Mouse (Mus musculus): ENCODE data around the gene Polr2i.

Polr2i gene

DNA sequence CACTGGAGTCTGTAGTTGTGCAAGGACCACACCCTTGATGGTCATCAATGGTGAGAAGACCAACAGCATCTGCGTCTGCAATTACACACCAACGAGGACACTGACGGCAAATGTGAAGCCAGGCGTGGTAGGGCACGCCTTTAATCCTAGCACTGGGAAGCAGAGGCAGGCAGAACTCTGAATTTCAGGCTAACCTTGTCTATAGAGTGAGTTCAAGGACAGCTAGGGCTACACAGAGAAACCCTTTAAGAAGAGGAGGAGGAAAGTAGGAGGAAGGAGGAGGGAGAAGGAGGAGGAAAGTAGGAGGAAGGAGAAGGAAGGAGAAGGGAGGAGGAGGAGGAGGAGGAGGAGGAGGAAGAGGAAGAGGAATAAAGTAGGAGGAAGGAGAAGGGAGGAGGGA lies 33.8 kb downstream of the Polr2i start:
- peak; percentile 79 for DNase-seq (ENCODE audit: low read depth, low spot score)

DNA sequence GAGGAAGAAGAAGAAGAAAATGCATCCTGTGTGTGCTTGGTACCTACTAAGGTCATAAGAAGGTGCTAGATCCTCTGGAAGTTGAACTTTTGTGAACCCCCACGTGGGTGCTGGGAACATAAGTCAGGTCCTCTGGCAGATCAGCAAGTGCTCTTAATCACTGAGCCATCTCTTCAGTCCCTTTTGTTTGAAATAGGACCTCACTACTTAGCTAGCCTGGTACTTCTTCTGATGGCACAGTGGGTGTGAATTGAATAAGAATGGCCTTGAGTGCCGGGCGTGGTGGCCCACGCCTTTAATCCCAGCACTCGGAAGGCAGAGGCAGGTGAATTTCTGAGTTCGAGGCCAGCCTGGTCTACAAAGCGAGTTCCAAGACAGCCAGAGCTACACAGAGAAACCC lies 34.2 kb downstream of the Polr2i start:
- peak; percentile 99 for DNase-seq (ENCODE audit: low read depth, low spot score)

- DNase-seq (ENCODE audit: low read depth, low spot score): peak; percentile 95
Measured at GRCm38 (mm10) chr7:30266780-30267179, 35.0 kb downstream of the Polr2i start.

DNA sequence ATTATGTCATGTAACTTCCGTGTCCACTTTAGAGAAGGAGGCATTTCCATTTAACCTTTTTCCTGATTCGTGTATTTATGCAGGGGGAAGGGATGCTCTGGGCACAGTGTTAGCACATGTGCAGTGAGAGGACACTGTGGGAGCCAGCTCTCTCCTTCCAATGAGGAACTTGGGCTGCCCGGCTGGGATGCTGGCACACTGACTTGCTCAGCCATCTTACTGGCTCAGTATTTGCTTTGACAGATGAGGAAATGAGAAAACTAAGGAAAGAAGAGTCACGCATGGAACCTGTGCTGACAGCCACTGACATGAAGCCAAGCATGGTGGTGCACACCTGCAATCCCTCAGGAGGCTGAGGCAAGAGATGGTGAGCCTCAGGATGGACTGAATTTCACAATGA lies 37.9 kb downstream of the Polr2i start:
- DNase-seq (ENCODE audit: low read depth, low spot score): no peak

- no peak for DNase-seq (ENCODE audit: low read depth, low spot score)
Measured at GRCm38 (mm10) chr7:30274383-30274782, 42.6 kb downstream of the Polr2i start.

GRCm38 (mm10) chr7:30278911-30279310 lies 47.2 kb downstream of the Polr2i start:
- DNase-seq (ENCODE audit: low read depth, low spot score): no peak

DNA sequence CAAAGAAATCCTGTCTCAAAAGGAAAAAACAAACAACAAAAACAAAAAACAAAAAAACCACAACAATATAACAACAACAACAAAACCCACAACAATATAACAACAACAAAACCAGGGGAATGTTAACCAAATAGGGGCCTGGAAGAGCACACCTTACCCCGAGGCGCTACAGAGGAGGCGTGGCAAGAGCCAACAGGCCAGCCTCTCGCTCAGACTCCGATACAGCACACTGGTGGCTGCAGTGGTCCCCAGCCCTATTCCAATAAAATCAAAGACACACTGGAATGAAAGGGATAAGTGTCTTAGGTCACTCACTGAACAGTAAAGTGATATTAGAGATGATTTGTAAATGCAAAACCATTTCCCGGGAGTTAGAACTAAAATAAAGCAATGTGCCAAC lies 47.8 kb downstream of the Polr2i start:
- peak; percentile 87 for DNase-seq (ENCODE audit: low read depth, low spot score)

DNA sequence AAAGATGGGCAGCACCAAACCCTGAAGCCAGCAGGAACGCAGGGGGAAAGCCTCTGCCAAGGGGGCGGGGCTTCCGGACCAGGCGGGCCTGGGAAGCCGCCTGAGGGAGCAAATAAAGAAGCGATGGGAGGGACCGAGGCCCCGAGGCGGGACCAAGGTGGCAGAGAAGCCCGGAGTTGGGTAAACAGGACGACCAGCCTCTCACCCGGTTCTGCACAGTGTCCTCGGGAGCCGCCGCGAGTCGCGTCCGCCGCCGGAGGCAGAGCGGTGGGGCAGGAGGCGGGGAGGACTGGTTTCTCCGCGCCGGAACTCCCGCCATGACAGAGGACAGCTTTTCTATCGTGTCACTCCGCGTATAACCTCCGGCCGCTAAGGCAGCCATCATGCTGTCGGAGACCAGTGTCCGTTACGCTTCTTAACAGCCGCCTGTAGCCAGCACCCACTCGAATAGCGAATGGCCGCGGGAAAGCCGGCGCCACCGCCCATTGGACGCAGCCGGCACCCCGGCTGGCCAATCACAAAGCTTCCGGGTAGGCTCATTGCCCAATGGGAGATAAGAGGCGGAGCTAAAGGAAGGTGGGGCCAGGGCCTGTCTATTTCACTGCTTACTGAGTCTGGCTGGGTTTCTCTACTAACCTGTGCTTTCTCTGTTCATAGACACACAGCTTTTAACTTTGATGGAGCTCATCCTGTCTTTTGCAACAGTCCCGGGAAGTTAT lies 48.4 kb downstream of the Polr2i start, which contains the start of the genes Thap8 and Wdr62:
Gene Thap8, plus strand, starts transcription at position 144 of the 719 bp plus-strand sequence.
Gene Wdr62, minus strand, starts transcription at position 469 of the 719 bp plus-strand sequence.
- DNase-seq (ENCODE audit: low read depth, low spot score): peak; percentile 97

GRCm38 (mm10) chr7:30280670-30281138 lies 49.0 kb downstream of the Polr2i start:
- peak; percentile 95 for DNase-seq (ENCODE audit: low read depth, low spot score)

- no peak for DNase-seq (ENCODE audit: low read depth, low spot score)
Measured at GRCm38 (mm10) chr7:30281522-30281921, 49.8 kb downstream of the Polr2i start.

GRCm38 (mm10) chr7:30282740-30283139 lies 51.0 kb downstream of the Polr2i start:
- no peak for DNase-seq (ENCODE audit: low read depth, low spot score)
